Mouse (Mus musculus) limb, embryonic 14.5 days (tissue): Measurements from ENCODE around the gene Sh3pxd2a. TPM values are rescaled to one million over a fixed set of nuclear protein-coding genes. Genes with fewer than 3 reads are reported as not detected.
A peak's percentile ranks its signal among the peaks of the same experiment; 100 is the strongest.

Experiments
- ATAC-seq: fragments of 200-750 bp; cut with Nextera tagmentation; 2 replicates; pipeline ENCODE4 v1.8.0; 2017; ENCODE audit warnings: low read depth, moderate number of reproducible peaks, moderate TSS enrichment; ENCODE audit not compliant: low FRiP score
- DNase-seq: peaks from one replicate; pipeline ENCODE4 v3.0.0-alpha.2; 2015; ENCODE audit warnings: low spot score
- H3K27ac ChIP-seq: fragments of 300-500 bp; sonication (generic); replicated peaks from 2 replicates; pipeline ENCODE4 v1.5.1; 2014; ENCODE audit warnings: low read depth, mild to moderate bottlenecking, low read length, moderate library complexity, mixed read lengths
- H3K27me3 ChIP-seq: fragments of 300-500 bp; sonication (generic); 2 replicates; pipeline ENCODE4 v1.6.1; 2014; ENCODE audit warnings: low read length, mixed read lengths; ENCODE audit not compliant: control insufficient read depth, insufficient read depth
- H3K36me3 ChIP-seq: fragments of 300-500 bp; sonication (generic); 2 replicates; pipeline ENCODE4 v1.6.1; 2014; ENCODE audit warnings: mild to moderate bottlenecking, low read length, moderate library complexity, mixed read lengths; ENCODE audit not compliant: control insufficient read depth, insufficient read depth
- H3K4me1 ChIP-seq: fragments of 300-500 bp; sonication (generic); 2 replicates; pipeline ENCODE4 v1.6.1; 2014; ENCODE audit warnings: antibody characterized with exemption, low read length, mixed read lengths; ENCODE audit not compliant: control insufficient read depth, insufficient read depth
- H3K4me2 ChIP-seq: fragments of 300-500 bp; sonication (generic); replicated peaks from 2 replicates; pipeline ENCODE4 v1.6.1; 2014; ENCODE audit warnings: low read depth, mild to moderate bottlenecking, low read length, moderate library complexity; ENCODE audit not compliant: severe bottlenecking
- H3K4me3 ChIP-seq: fragments of 300-500 bp; sonication (generic); replicated peaks from 2 replicates; pipeline ENCODE4 v1.5.1; 2014; ENCODE audit warnings: low read length
- H3K9ac ChIP-seq: fragments of 300-500 bp; sonication (generic); 2 replicates; pipeline ENCODE4 v1.6.1; 2014; ENCODE audit warnings: mild to moderate bottlenecking, low read depth, low read length, moderate library complexity; ENCODE audit not compliant: severe bottlenecking
- H3K9me3 ChIP-seq: fragments of 300-500 bp; sonication (generic); 2 replicates; pipeline ENCODE4 v1.6.1; 2016; ENCODE audit warnings: low read length; ENCODE audit not compliant: control insufficient read depth
- POLR2A ChIP-seq: fragments of 200-500 bp; IDR thresholded peaks from 2 replicates; pipeline ENCODE4 v1.8.0; 2012; ENCODE audit warnings: inconsistent platforms, mild to moderate bottlenecking, moderate library complexity, borderline replicate concordance; ENCODE audit not compliant: insufficient read depth, insufficient read length; ENCODE audit errors: extremely low read depth
- WGBS: fragments of 180-500 bp; shearing (Covaris S2); extraction: QIAGEN DNeasy Blood & Tissue Kit; methylation state at CpG from one replicate; pipeline ENCODE4 v1.1.7; 2014; 5-methylcytosine and 5-hydroxymethylcytosine counted together
- polyA plus RNA-seq, 2 experiments: library from polyadenylated mRNA; depleted of rRNA in 1 of 2; stranded (reverse) in 1 of 2; unstranded in 1 of 2; fragments of >200 nt; fragmentation: Nextera tagmentation in 1 of 2; extraction: Ambion mirVana in 1 of 2; gene quantifications; 2 replicates each; pipeline versions ENCODE4 v1.2.1 to v1.2.3; 2012 to 2014

Sh3pxd2a gene
- polyA plus RNA-seq, 2 experiments = 17.1 to 61.7 TPM

- no peak for TF ChIP-seq POLR2A
- H3K4me2 ChIP-seq = peak overlapping the region; percentile 89
- ATAC-seq (no peak), DNase-seq (no peak)
- WGBS = 47% methylated on average over 14 of the region's 14 CpGs
- peak overlapping the region; percentile 97 for H3K27ac ChIP-seq
- H3K9me3 ChIP-seq = no peaks in the 10 kb centered on the region
- peak overlapping the region; percentile 95; the same call in 1 of the 2 replicates for H3K9ac ChIP-seq
- no peaks in the 10 kb centered on the region for H3K27me3 ChIP-seq
- peak overlapping the region; percentile 73 for H3K4me3 ChIP-seq
- peaks cover 13% of the 10 kb centered on the region for H3K36me3 ChIP-seq
- peaks cover 79% of the 10 kb centered on the region for H3K4me1 ChIP-seq
Observed at GRCm38 (mm10) chr19:47315091-47315916, 148.9 kb downstream of the Sh3pxd2a start.

- peak; percentile 92 for DNase-seq
- Histone ChIP-seq H3K9me3 (no peaks in the 10 kb centered on the region), H3K4me3 (peak overlapping the region; percentile 73), H3K36me3 (peaks cover 22% of the 10 kb centered on the region), H3K4me2 (peak overlapping the region; percentile 89), H3K4me1 (peaks cover 71% of the 10 kb centered on the region), H3K27ac (peak overlapping the region; percentile 97), H3K27me3 (no peaks in the 10 kb centered on the region), H3K9ac (peak overlapping the region; percentile 95)
- TF ChIP-seq POLR2A = peak; percentile 95; the same call in 1 of the 2 replicates
- under 1% methylated on average over 38 of the region's 49 CpGs for WGBS
- ATAC-seq = peak; percentile 88
Observed at GRCm38 (mm10) chr19:47314076-47314941, 149.9 kb downstream of the Sh3pxd2a start.

GRCm38 (mm10) chr19:47313387-47314075 lies 150.7 kb downstream of the Sh3pxd2a start:
- ATAC-seq (peak; percentile 49), DNase-seq (peak; percentile 79)
- Histone ChIP-seq H3K4me3 (peak overlapping the region; percentile 73), H3K27ac (peak overlapping the region; percentile 97), H3K9me3 (no peaks in the 10 kb centered on the region), H3K36me3 (peaks cover 30% of the 10 kb centered on the region), H3K27me3 (no peaks in the 10 kb centered on the region), H3K4me1 (peaks cover 63% of the 10 kb centered on the region), H3K9ac (peak overlapping the region; percentile 95), H3K4me2 (peak overlapping the region; percentile 89)
- WGBS = 2% methylated on average over 9 of the region's 11 CpGs
- TF ChIP-seq POLR2A = peak; percentile 61; the same call in 1 of the 2 replicates

GRCm38 (mm10) chr19:47311162-47311561 lies 153.0 kb downstream of the Sh3pxd2a start:
- no peak for DNase-seq
- peak overlapping the region; percentile 89; the same call in 1 of the 2 replicates for H3K4me2 ChIP-seq
- no peak overlapping the region for H3K27ac ChIP-seq
- peaks cover 40% of the 10 kb centered on the region for H3K4me1 ChIP-seq
- WGBS = 79% methylated on average over 4 of the region's 4 CpGs
- no peaks in the 10 kb centered on the region for H3K27me3 ChIP-seq
- peaks cover 45% of the 10 kb centered on the region for H3K36me3 ChIP-seq
- no peaks in the 10 kb centered on the region for H3K9me3 ChIP-seq
- TF ChIP-seq POLR2A = no peak
- no peak overlapping the region for H3K4me3 ChIP-seq
- no peak overlapping the region for H3K9ac ChIP-seq
- ATAC-seq = no peak
